Mouse (Mus musculus) spleen, adult 2 months (tissue): ENCODE measurements around the gene Cirbp.

Experiments used
- CTCF ChIP-seq: fragments of 200-500 bp; IDR thresholded peaks from 2 replicates; pipeline ENCODE4 v1.5.1; 2011; ENCODE audit warnings: mild to moderate bottlenecking, inconsistent platforms; ENCODE audit not compliant: insufficient read depth, insufficient read length, insufficient replicate concordance; ENCODE audit errors: extremely low read depth
- POLR2A ChIP-seq: fragments of 200-500 bp; IDR thresholded peaks from 2 replicates; pipeline ENCODE4 v1.6.1; 2011; ENCODE audit warnings: low read depth, low read length, inconsistent platforms

- no peak for TF ChIP-seq CTCF
- TF ChIP-seq POLR2A, result no peak
Measured at GRCm38 (mm10) chr10:80220676-80221075, 54.9 kb downstream of the Cirbp start.
